Mouse (Mus musculus): ENCODE results near the gene Tgfb1.

The Tgfb1 gene

DNA sequence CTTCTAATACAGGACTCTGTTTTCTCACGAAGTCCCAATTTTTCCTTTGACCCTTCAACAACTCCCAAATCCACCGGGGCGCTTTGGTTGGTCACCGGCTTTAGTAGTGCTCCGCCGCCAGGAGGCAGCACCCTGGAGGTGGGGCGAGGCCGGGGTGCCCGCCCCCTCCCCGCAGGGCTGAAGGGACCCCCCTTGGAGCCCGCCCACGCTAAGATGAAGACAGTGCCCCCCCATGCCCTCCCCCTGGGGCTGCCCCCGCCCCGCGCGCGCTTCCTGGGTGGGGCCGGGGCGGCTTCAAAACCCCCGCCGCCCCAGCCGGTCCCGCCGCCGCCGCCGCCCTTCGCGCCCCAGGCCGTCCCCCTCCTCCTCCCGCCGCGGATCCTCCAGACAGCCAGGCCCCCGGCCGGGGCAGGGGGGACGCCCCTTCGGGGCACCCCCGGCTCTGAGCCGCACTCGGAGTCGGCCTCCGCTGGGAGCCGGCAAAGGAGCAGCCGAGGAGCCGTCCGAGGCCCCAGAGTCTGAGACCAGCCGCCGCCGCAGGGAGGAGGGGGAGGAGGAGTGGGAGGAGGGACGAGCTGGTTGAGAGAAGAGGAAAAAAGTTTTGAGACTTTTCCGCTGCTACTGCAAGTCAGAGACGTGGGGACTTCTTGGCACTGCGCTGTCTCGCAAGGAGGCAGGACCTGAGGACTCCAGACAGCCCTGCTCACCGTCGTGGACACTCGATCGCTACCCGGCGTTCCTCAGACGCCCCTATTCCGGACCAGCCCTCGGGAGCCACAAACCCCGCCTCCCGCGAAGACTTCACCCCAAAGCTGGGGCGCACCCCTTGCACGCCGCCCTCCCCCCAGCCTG, at the start of gene Tgfb1:
Gene Tgfb1 (plus strand): TSS at position 323 of the 852 bp plus-strand sequence.
- peak; percentile 83 to 90 for DNase-seq (ENCODE audit: low spot score in 2 of 2)

DNA sequence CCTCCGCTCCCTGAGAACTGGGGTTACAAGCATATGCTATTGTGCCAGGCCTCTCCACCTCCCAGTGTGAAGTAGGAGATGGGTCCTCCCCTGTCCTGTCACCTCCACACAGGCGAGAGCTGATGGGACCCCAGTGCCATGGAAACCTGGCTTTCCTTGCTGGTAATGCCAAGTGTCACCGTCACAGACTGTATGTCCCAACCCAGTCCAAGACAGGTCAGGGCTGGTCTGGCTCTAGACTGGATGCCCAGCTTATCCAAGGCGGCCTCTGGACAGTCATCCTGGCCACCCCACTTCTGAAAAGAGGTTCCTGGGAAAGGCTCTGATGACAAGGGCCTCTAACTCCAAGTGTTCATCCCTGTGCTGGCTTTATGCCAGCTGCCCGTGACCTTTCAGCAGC, 49.7 kb upstream of the Tgfb1 start:
- DNase-seq (ENCODE audit: low spot score in 2 of 2): no peak

DNA sequence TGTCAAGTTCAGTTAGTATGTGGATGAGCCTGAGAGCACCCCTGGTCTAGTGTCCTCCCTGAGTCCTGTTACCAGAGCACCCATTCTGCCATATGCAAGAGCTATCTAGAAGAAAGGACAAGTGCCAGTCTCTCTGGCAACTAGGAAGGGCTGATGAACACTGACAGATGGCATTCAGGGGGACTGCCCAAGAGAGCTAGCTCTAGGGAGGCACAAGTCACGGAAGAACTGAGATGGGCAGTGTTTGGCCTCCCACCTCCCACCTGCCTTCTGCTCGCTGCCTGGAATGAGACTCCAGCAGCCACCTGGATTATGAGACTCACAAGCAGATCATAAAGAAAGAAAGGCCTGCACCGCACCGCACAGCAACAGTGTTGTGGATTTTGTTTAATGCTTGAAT, 47.0 kb upstream of the Tgfb1 start:
- DNase-seq (ENCODE audit: low spot score in 2 of 2): no peak

DNA sequence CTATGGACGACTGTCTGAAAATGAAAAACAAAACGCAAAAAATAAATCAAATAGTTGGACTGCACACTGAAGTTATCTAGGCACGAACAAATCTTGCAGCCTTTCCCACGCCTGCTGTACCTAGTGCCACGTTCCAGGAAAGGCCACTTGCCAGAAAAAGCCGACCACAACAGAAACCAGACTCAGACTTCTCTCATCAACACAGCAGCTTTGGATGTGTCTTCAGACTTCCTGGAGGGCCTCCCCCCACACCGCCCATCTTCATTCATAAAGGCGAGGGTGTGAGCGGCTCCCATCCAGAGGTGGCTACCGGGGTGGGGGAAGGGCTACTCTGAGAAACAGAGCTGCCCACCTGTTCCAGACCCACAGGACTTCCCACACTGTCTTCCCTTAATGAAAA, 42.7 kb upstream of the Tgfb1 start:
- no peak for DNase-seq (ENCODE audit: low spot score in 2 of 2)

DNA sequence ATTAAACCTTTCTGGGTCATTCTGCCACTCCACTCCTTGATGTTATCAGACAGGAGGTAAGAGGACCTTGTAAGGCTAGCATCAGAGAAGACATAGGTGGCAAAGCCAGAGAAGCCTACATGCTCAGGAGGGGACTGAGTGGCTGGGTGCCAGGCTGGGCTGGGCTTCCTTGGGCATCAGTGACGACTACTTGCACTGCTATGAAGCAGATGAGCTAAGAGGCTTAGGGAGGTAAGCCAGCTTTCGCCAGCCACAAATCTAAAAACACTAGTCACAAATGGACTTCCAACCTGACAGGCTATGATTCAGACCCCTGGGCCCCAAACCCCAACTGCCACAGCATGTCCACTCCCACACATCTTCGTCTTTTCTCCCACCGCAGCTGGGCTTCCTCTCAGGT, 42.2 kb upstream of the Tgfb1 start:
- no peak for DNase-seq (ENCODE audit: low spot score in 2 of 2)

DNA sequence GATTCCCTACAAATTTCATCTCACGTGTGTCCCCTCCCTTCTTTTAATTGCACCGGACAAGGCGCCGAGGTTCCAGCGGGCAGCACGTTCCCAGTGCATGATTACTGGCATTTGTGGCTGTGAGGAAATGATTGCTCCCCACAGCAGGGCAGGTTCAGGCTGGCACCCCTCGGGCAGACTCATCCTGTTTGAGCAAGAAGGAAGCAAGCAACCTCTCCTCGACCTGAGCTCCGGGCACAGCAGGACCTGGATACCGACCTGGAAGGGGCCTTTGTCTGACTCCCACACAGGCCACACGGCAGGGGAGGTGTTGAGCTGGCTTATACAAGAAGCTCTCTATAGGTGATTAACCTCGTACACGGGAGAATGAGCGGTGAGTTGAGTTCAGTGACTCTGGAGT, 41.7 kb upstream of the Tgfb1 start:
- DNase-seq (ENCODE audit: low spot score in 2 of 2): no peak

DNA sequence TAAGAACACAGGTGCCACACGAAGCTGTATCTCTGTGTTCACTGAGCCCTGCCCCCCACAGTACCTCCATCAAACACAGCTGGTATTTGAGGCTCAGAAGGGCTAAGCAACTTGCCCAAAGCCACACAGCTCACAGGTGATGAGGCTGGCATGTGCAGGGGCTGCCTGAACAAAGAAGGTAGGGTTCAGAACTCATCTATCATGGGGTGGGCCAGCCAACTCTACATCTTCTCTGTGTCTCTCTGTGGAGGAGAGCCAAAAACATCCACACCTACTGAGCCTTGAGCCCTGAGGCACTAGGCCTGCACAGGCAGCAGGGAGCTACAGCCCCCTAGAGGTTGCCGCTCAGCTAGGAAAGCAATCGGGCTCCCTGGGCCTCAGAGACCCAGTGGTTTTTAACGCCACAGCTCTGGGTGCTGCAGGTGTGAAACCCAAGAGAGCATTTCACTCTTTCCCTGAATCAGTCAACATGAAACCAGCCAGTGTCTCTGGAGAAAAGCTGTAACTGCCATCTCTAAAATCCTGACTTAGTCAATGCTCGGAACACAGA, 39.2 kb upstream of the Tgfb1 start:
- DNase-seq (ENCODE audit: low spot score in 2 of 2): peak in 1 of 2 experiments; percentile 58

DNA sequence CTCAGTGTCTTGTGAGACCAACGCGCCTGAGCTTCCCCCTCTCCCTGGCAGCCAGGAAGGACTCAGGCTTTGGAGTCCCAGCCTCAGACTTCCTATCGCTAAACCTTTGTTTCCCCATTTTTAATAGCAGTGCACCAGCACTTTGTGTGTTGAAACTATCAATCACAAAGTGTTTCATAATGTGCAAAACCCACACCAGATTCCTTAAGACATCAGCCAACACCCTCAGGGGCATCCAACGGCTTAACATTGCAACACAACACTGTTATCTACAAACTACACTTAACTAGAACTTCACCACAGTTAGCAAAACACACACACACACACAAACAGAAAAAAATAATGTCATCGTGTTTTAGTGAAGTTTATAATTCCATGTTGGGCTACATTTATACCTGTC, 37.0 kb upstream of the Tgfb1 start:
- DNase-seq (ENCODE audit: low spot score in 2 of 2): no peak

DNA sequence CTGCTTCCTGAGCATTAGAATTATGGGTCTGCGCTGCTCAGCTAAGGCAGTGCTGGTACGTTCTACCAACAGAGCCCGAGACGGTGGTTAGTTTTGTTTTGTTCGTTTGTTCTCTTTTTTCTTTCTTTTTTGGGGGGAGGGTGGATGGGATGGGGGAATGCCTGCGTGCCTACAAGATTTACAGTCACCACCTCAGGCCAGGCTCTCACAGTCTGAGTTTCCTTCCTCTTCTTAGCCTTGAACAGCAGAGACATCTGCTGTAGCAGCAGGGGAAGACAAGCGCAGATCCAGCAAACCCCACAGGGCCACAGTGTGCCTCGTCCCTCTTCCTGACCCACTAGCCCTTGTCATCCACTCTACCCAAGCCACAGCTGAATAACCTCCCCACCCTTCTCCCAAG, 35.5 kb upstream of the Tgfb1 start:
- DNase-seq (ENCODE audit: low spot score in 2 of 2): peak; percentile 51 to 74

DNA sequence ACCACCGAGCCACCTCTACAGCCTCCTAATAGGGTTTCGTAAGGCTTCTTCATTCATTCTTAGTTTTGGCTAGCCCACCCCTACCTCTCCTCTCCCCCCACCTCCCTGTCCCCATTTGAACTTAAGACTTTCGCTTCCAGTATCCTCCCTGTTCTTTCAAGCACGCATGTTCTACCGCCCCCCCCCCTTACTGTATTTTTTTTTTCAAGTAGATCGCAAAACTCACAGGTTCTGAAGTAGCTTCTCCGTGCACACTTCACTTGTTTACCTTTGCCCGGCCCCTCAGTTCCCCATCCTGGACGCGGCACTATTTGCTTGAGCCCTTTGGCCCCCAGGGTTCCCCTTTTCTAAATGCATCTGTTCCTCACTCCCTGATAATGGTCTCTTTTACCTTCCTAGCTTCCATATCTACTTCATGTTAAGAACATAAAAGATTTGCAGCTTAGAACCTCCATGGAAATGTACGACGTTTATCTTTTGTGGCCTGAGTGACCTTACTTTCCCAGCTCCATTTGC, 34.5 kb upstream of the Tgfb1 start:
- peak in 1 of 2 experiments; percentile 61 for DNase-seq (ENCODE audit: low spot score in 2 of 2)

DNA sequence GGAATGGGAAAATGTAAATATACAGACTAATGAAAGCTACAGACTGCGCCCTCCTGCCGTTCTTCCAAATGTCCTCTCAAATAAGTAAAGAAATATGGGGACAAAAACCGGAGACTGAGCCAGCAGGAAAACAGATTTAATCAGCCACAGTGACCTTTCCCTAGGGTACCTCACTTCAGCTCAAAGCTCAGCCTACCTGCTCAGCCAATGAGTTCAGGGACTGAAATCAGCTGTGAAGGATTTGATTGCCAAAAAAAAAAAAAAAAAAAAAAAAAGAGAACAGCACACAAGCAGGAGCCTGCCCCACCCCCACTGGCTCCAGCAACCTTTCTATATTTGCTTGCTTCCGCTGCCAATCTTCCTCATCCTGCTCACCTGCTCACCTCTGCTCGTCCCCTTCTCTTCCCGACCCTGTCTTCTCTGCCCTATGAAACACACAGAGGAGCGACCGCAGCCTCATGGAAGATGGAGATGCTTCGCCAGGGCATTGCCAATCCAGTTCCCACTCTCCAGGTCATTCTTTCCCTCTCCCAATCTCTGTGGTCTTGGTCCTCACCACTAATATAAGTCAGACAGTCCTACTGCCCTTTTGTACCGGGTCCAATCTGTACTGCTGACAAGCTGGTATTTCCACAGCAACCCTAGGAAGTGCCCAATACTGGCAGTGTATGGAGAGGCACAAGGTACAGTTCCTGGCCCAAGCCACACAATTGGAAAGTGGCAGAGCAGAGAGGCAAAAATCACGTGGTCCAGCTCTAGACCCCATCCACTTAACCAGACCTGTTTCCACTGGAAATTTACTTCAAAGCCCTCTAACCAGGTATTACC, 31.0 kb upstream of the Tgfb1 start:
- DNase-seq (ENCODE audit: low spot score in 2 of 2): no peak

DNA sequence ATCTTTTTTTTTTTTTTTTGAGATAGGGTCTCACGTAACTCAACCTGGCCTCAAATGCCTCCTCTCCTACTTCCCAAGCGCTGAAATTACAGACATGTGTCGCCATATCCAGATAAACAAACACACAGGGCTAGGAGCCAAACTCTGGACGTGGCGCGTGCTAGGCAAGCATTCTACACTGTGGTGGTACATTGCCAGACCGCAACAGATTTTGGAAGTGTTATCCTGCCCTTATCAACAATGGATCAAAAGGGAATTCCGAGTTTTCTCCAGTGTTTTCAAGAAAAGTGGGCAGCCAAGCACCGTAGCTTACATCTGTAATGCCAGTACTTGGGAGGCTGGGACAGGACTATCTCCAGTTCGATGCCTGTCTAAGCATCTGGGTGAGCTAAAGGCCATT, 29.0 kb upstream of the Tgfb1 start:
- DNase-seq (ENCODE audit: low spot score in 2 of 2): no peak

DNA sequence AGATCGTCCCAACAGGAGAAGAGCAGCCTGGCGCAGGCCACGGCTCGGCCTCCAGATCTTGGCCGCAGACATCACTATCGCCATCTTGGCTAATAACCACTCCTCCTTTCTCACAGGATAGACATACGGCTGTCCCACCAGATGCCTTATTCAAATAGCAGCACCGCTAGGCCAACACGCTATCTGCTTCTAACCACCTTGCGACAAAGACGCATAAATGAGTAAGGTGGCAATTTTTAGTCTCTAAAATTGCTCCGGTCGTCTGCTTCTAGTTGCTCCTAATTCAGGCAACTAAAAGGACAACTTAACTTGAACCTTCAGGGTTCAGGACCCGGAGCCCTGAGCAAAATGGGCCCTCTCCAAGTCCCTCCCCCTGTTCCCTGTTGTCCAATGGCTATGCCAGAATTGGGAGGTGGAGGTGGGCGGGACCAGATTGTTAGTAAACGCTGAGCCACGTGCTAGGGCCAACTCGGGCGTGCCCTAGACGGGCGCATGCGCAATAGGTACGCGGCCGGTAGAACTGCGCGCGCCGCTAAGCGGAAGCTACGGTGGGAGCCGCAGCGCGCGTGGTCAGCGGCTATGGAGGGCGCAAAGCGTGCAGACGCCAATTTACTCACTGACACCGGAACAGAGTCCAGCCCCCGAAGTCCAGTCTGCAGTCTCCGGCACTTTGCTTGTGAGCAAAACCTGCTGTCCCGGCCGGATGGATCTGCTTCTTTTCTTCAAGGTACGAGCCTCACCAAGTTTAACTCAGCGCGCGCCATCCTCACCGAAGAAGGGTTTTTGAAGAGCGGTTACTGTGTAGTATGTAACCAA, 27.9 kb upstream of the Tgfb1 start, which contains the start of the genes Bckdha and Exosc5:
Gene Bckdha (minus strand): TSS at position 325 of the 816 bp plus-strand sequence.
Gene Exosc5 (plus strand): TSS at position 508 of the 816 bp plus-strand sequence.
- peak; percentile 98 to 99 for DNase-seq (ENCODE audit: low spot score in 2 of 2)

DNA sequence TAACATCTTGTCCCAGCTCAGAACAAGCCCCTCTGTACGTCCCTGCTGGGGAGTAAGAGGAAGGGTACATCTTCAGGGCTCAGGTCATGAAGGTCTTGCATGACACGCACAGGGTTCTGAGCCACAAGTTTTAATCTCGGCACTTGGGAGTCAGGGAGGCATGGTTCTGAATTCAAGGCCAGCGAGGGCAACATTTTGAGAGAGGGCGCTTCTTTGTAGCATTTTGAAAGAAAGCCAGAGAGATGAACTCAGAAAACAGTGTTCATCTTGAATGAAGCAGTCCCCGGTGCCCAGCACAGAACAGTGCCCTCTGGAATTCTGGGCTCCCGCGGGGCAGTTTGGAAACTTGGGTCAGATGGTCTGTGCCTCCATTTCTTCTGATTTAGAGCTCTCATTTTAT, 20.4 kb upstream of the Tgfb1 start:
- no peak for DNase-seq (ENCODE audit: low spot score in 2 of 2)

DNA sequence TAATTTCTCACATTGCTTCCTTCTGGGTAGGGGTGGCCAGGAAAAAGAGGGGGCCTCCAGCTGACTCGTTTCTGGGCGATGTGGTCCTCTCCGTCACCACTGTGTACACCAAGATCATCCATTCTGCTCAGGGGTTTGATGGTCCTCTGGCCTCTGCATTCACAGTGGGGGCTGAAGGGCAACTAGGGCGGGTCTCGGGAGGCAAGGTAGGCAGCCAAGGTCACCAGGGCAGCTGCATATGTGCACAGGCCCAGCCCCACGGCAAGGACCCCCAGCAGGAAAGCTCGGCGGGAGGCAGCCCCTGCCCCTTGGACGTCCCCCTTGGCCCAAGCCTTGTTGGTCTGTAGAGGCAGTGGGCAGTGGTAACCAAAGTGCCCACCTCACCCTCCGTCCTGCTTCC, 17.6 kb upstream of the Tgfb1 start:
- DNase-seq (ENCODE audit: low spot score in 2 of 2): no peak

DNA sequence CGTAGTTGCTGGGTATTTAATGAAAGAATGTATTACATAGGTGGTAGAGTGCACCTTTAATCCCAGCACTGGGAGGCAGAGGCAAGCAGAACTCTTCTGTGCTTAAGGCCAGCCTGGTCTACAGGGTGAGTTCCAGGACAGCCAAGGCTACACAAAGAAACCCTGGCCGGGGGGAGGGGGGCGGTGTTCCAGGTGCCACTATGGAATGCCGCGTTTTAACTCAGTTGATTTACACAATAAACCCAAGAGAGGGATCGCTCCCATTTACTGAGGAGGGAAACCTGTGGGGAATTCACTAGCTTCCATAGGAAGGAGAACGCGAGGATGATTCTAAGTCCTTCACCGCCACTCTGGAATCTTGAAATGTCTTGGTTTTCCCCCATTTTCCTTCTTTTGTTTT, 17.2 kb upstream of the Tgfb1 start:
- DNase-seq (ENCODE audit: low spot score in 2 of 2): no peak

DNA sequence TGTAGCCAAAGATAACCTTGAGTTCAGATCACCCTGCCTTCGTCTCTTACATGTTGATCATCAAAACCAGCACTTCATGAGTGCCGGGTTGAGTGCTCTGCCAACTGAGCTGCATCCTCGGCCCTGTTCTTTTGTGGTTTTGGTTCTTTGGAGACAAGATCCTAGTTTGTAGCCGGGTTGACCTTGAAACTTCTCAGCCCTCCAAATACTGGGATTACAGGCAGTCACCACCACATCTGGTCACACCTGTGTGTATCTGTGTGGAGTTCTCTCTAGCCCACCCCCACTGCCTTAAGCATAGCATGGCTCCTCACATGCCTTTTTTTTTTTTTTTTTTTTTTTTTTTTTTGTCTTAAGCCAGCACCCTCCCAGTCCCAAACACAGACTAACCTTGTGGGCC, 16.7 kb upstream of the Tgfb1 start:
- no peak for DNase-seq (ENCODE audit: low spot score in 2 of 2)

DNA sequence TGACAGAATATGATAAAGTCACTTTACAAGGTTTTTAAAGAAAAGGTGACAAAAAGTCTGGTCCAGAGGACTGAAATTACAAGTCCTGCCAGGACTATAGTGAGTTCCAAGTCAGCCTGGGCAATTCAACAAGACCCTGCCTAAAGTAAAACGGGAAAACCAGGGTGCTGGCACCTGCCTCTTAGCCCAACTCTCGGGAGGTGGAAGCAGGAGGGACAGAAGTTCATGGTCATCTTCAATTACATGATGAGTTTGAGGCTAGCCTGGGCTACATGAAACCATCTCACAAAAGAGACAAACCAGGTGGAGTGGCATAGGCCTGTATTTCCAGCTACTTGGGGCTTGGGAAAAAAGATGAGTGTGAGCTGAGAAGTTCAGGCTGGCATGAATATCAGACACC, 15.1 kb upstream of the Tgfb1 start:
- DNase-seq (ENCODE audit: low spot score in 2 of 2): no peak

DNA sequence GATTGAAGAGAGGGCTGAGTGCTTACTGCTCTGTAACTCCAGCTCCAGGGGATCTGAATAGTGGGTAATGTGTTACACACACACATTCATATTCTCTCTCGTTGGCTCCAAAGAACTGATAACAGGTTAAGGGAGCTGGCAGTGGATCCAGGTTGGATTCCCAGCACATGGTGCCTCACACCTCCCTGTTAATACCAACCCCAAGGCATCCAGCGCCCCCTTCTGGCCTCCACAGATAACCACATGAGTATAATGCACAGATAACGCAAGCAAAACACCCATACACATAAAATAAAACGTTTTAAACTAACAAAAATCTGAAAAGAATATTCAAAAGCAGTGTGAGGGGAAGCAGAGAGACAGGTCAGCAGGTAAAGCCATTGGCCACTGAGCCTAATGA, 14.4 kb upstream of the Tgfb1 start:
- DNase-seq (ENCODE audit: low spot score in 2 of 2): no peak

DNA sequence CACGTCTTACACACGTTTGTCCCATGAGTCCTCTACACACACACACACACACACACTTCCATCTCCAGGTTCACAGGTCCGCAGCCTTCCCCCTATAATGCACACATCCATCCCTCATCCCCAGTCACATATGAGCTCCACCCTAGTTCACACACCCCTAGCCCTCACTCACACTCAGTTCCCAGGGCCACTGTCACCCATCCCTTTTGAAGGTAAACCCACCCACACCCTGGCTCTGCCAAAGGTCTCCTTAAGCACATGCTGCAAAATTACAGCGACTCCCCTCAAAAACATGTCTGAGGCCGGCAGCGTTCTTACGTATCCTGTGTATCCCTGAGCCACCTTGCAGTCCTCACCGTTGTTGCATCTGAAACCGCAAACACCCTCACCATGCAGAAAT, 12.5 kb upstream of the Tgfb1 start:
- DNase-seq (ENCODE audit: low spot score in 2 of 2): no peak

DNA sequence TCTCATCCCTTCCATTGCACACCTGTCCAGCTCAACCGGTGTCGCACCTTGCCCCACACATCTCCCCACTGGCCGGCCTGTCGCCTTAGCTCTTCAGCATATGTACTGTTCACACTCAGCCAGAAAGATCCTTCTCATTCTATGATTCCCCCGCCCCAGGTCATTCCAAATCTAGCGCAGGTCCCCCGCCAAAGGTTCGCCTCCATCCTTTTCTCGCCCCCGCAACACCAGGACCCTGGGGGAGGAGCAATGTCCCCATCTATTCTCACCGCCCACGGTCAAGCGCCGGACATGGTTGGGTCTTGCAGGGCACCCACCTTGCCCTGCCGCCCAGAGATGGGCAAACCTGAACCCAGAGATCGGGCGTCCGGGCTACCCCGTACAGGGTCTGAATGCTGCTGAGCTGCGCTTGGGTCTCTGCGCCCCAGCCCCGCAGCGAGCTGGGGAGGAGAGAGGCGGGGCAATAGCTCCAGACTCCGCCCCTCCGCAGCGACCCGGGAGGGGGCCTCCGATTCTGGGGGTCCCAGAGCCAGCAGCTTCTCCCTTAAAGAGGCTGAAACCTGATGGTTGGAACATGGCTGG, 12.0 kb upstream of the Tgfb1 start, which contains the start of gene Tmem91:
Gene Tmem91 (minus strand): TSS at position 448 of the 582 bp plus-strand sequence.
- no peak for DNase-seq (ENCODE audit: low spot score in 2 of 2)

All from spleen, postnatal 4 days (tissue).